Mouse (Mus musculus) cerebral cortex, adult 2 months (tissue): Measurements from ENCODE around the gene Pdf.

Source experiments
- WGBS: fragments of 180-500 bp; shearing (Covaris S2); methylation state at CpG from one replicate; pipeline ENCODE4 v1.1.7; 2018; 5-methylcytosine and 5-hydroxymethylcytosine counted together

Pdf gene

DNA sequence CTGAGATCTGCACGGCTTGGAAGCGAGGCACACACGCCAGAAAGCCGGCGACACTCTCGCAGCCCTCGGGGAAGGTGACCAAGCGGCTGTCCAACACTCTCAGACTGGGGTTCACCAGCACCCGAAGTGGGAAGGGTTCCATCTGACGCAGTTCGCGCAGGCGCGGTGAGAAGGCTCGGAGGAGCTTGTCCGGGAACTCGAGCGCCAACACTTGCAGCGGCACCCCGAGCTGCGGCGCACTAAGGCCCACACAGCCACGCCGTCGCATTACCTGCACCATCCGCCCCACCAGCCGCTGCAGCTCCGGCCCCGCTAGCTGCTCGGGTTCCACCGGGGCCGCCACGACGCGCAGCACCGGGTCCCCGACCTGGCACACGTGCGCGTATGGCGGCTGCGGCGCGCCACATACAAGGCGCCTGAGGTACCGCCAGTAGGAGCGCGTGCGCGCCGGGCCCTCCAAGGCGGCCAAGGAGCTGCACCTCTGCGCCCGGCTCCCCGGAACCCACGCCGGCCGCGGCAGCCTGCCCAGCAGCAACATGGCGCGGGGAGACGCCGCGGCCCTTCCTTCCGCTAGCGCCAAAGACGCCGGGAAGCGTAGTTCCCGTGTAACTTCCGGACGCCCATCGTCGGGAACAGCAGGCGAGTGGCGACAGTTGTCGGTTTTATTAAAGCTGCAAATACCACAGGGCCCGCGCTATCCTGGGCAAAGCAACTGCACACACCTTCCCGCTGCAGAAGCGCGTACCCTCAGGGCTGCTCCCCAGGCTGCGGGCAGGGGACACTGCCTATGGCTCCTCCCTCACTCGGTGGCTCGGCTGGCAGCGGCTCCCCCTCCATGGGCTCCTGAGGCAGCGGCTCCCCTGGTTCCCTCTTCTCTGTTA lies at the start of gene Pdf:
Pdf (minus strand) TSS at position 554 of the 881 bp plus-strand sequence.
- under 1% methylated on average over 87 of the region's 87 CpGs for WGBS

DNA sequence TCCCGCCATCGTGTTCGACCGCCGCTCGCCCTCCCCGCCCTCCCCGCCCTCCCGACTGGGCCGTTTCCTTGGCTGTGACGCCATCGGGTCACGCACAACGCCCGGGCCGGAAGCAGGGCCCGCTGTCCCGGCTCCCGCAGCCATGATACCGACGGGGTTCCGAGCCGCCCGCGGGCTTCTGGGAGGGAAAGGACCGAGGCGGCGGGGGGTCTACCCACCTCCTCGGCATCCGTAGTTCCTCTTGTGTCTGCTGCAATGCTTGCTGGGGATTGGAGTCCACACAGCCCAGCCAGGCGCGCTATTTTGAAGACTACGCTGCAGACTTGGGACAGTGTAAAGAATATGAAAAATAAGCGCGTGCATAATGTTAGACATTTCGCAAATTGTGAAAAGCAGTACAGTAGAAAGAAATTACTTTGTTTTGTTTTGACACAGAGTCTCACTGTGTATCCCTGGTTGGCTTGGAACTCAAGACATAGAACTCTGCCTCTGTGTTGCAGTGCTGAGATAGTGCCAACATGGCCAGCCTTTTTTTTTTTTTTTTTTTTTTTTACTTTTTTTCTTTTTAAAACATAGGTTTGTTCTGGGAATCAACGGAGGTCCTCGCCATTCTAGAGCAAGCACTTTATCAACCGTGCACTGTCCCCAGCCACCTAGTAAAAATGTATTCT lies 48.1 kb upstream of the Pdf start, which contains the start of gene Terf2:
Terf2 (minus strand) TSS at position 182 of the 671 bp plus-strand sequence.
- WGBS = 4% methylated on average over 39 of the region's 39 CpGs

DNA sequence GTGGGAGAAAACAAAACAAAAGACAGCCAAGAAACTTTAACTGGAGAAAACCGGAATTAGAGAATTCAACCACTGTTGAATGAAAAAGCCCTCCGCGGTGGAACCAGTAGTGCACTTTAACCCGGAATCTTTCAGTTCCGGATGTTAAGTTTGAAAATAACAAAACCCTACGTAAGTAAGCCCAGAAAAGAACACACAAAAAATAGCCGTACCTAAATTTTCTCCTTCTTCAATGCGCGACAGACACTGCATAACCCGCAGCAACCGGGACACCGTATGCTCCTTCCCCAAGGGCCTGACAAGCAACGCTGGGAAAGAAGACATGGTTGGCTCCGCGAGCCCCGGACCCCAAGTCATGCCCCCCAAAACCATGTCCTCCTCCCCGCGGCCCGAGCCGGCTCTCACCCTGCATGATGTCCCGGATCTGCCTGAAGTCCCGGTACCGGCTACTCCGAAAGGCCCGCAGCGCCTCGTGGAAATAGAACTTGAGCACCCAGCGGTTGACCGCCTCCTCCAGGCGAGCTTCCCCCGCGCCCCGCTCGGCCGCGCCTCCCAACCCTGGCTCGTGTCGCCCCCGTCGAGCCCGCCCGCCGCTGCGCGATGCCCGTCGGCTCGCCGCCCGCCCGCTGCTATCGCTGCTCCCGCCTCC lies 47.4 kb upstream of the Pdf start:
- WGBS = under 1% methylated on average over 50 of the region's 53 CpGs

DNA sequence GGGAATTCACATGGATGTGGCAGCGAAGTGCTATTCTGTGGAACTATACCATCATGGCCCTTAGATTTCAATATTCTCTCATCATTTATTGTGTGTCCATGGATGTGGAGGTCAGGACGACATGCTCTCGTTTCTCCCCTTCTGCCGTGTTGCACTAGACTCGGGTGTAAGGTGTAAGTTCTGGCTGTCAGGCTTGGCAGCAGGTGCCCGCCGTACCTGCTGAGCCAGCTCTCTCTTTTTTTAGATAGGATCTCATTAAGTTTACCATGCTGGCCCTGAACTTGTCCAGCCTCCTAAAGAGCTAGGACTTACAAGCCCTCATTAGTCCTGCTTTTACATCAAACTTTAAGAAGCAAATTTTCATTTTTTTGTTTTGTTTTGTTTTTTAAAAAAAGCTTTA lies 42.1 kb upstream of the Pdf start:
- 88% methylated on average over 7 of the region's 7 CpGs for WGBS

DNA sequence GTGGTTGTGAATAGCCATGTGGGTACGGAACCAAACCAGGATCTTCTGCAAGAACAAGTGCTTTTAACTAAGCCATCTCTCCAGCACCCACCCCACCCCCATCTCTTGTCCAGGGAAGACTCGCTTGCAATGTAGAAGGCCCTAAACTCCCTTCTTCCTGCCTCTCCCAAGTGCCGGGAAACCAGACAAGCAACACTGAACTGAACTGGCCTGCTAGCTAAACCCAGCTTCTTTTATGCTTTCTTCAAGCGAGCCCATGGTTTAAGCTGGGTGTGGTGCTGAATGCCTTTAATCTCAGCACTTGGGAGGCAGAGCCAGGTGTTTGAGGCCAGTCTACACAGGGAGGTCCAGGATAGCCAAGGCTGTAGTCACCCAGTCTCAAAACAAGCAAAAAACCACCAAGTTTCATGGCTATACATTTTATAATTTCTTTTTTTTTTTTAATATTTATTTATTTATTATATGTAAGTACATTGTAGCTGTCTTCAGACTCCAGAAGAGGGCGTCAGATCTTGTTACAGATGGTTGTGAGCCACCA lies 40.2 kb upstream of the Pdf start:
- 96% methylated on average over 5 of the region's 5 CpGs for whole genome bisulfite sequencing

DNA sequence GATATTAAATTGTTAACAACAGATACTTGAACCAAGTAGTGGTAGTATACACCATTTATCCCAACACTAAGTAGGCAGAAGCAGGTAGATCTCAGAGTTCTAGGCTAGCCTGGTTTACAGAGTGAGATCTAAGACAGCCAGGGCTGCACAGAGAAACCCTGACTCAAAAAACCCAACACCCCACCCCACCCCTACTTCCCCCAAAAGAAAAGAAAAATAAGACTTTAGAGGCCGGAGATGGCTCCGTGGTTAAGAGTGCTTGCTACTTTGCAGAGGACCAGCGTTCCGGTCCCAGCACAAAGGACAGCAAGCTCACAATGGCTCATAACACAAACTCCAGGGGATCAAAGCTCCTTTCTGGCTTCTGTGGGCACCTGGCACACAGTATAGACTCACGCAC lies 37.6 kb upstream of the Pdf start:
- 97% methylated on average over 5 of the region's 5 CpGs for WGBS

DNA sequence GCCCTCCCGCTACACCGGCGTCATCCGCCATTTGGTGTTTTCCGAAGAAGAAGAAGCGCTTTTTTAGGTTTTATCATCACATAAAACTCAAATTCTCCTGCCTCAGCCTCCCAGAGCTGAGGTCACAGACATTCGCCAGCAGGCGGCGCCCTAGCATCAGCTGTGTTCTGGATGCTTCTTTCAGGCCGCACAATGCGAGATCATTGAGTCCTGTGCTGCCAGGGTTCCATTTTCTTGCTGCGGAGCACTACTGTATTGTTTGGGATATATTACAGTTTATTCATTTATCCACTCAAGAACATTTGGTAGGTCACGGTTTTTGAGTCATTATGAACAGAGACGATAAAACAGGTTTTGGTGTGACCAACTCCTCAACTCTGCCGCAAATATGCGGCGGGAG lies 36.9 kb upstream of the Pdf start:
- 97% methylated on average over 17 of the region's 17 CpGs for WGBS

DNA sequence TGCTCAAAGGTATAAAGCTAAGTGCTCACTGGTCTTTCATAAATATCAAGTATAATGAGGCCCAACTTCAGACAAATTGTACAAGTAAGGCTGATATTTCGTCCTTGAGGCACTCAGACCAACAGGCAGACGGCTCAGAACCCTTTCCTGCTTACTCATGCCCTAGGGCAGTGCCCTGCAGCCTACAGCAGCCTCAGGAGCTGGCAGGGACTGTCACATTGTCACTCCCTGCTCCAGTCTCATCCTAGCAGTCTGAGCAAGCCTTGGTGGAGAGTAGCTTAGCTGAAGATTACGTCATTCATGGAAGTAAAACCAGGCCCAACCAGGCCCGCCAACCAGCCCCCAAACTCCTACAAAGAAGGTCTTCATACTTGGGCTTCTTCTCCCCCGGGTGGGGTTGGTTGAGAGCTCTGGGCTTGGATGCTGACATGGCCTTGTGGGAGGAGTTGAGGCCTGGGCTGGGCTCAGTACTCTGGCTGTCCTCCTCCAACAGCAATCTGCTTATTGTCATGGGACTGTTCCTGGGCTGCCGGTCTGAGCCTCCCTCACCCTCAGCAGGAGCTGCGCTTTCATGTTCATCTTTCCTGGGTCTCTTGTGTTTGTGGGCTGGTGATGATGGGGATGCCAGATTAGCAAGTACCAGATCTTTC lies 27.9 kb upstream of the Pdf start:
- WGBS = 85% methylated on average over 7 of the region's 7 CpGs

DNA sequence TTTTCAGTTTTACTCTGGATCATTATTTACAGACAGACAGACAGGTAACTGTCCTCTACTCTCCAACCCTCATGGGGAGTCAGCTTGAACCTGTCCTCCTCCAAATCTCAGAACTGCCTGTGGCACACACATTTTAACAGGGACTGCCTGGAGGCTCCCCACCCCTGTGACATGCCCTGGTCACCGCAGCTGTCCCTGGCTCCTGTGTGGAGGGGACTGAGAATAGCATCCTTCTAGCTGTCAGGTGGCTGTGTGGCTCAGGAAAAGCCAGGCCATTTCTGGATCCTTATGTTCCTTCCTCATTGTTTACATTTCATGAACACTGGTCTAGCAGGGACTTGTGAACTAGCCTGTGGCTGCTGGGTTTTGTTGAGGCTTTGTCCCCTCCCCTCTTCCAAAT lies 25.7 kb upstream of the Pdf start:
- 67% methylated on average over 1 of the region's 1 CpGs for WGBS

DNA sequence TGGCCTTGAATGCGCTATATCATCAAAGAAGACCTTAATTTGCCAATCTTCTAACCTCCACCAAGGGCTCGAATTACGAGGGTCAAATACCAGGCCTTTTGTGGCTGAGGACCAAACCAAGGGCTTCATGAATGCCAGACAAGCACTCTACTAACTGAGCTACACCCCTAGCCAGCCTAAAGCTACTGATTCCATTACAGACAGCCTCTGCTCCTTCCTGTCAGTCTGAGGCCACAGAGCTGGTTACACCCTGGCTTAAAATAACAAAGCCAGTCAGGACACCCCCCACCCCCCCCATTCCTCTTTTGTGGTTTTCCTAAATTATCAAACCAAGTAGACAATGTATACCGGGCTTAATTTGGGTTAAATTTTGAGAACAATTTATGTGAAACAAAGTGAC lies 25.3 kb upstream of the Pdf start:
- WGBS = 83% methylated on average over 4 of the region's 4 CpGs

DNA sequence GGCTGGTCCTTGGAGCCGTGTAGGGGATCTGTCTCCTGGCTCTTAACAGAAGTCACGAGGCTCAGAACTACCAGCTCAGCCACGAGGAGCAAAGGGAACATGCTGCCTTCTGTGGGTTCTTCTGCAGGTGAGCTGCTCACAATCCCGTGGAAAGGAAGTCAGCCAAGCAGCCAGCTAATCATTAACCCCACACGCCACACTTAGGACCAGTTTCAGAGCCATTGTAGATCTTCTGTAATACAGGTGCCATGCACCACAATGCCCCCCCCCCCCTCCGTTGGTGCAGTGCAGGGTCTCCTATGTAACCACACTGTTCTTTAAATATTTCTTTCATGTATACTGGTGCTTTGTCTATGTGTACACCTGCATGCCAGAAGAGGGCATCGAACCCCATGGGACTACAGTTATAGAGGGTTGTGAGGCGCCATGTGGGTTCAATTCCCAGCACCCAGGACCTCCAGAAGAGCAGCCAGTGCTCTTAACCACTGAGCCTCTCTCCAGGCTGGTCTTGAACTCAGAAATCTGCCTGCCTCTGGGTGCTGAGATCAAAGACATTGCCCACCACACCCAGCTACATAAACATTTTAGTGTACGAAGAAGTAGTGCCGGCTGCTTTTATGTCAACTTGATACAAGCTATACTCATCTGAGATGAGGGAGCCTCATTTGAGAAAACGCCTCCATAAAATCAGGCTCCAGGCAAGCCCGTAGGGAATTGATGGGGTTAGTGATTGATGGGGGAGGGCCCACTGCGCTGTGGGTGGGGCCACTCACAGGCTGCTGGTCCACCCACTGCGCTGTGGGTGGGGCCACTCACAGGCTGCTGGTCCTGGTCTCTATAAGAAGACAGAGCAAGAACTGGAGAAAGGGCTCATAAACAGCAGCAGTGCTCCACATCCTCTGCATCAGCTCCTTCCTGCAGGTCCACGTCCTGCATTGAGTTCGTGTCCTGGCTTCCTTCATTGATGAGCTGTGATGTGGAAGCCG lies 17.4 kb upstream of the Pdf start, which contains the start of gene Tmed6:
Tmed6 (minus strand) TSS at position 134 of the 986 bp plus-strand sequence.
- WGBS = 64% methylated on average over 17 of the region's 17 CpGs

DNA sequence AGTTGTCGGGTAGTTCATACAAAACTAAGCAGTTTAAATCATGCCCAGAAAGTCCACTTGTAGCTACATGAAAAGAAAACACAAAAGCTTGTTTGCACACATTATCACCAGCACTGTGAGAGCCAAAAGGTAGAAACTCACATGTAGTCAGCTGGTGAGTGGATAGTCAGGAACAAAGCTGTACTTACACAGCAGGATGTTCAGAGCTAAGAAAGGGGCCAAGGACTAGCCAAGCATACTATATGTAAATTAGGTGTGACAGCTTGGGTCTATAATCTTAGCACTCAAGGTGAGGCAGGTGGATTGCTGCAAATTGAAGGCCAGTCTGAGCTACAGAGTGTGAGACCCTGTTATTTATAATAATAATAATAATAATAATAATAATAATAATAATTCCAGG lies 14.2 kb upstream of the Pdf start:
- 78% methylated on average over 1 of the region's 1 CpGs for WGBS

DNA sequence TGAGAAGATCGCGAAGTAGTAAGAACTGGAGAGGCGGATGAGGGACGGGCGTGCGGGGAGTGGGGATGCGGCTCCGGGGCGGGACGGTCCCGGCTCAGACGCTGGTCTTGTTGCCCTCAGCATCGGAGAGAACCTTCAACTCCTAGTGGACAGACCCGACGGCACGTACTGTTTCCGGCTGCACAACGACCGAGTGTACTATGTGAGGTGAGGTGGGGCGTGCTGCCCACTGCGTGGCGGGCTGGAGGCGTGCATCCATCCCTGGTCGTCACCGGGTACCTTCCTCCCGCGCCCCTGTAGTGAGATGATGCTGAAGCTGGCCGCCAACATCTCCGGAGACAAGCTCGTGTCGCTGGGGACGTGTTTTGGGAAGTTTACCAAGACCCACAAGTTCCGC lies 8.6 kb upstream of the Pdf start:
- under 1% methylated on average over 33 of the region's 33 CpGs for WGBS

DNA sequence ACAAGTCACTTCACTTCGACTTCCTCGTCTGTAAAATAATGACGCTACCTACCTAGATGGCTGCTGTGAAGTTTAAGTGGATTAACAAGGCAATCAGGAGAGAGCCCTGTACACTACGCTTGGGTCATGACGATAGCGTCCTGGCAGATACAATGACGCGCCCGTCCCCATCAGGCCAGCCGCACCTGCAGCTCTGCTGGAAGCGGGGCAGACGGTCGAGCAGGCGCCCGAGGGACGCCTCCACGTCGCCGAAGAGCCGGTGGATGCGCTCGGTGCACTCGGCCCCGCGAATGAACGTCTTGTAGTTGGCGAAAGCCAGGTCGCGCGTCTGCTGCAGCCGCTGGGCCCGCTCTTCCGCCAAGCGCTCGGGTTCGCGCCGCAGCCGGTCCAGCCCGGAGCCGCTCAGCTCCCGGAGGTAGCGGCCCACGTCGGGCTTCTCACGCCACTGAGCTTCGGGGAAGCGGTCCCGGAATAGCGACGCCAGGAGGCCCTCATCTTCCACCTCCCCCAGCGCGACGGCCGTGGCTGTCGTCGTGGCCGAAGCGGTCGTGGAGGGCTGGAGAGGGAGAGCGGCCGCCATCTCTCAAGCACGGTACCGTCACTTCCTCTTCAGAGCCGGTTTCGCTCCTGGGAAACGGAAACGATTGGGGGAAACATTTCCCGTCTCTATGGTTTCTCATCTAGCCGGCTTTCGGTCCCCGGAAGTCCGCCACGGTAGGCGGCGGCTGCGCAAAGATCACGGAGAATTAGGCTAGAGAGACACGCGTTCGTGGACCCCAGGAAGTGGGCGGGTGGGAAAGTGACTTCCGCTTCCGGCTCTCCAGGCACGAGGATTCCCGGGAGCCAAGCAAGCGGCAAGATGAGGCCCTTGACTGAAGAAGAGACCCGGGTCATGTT lies 7.9 kb upstream of the Pdf start, which contains the start of the genes Cog8 and Nip7:
Cog8 (minus strand) TSS at position 614 of the 897 bp plus-strand sequence.
Nip7 (plus strand) TSS at position 802 of the 897 bp plus-strand sequence.
- under 1% methylated on average over 88 of the region's 88 CpGs for WGBS

DNA sequence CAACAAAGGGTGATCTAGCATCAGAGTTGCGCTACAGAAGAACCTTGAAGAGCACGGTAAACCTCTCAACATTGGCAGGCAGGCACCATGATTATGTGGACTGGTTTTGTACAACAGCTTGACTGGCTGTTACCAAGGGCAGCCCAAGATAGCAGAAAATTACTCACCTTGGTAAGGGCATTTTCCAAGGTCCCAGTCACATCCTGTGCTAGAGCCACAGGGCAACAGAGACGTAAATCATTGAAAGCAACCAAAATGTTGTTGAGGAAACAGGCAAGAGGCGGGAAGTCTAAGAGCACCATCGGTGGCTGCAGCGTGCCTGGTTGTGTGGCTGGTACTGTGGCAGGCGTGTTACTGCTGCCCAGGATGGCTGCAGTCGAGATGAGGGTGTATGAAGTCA lies 3.6 kb upstream of the Pdf start:
- 96% methylated on average over 8 of the region's 8 CpGs for WGBS

DNA sequence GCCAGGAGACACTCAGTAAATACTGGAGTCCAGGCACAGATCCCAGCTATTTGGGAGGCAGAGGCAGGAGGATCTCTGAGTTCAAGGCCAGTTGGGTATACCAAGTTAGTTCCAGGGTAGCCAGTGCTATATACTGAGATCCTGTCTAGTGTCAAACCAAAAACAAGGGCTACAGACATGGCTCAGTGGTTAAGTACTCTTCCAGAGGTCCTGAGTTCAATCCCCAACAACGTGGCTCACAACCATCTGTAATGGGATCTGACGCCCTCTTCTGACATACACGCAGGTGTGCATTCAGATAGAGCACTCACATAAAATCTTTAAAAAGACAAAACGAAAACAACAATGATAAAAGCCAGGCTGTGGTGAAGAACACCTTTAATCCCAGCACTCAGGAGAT lies 1.1 kb upstream of the Pdf start:
- 93% methylated on average over 4 of the region's 4 CpGs for WGBS

DNA sequence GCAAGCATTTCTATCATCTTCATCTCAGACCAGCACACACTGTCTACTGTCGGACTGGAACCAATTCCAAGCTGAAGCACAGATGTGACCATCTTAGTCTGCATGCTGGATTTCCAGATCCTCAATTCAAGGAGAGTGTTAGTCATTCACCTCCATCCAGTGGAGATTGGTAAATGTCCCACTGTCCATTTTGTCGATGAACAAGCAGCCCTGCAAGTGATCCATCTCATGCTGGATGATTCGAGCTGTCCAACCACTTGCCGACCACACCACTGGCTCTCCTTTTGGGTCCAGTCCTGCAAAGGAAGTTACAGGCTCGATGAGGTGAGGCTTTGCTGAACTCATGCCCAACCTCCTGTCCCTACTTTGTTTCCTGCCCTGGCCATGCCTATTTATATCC lies 1.4 kb downstream of the Pdf start:
- 76% methylated on average over 5 of the region's 5 CpGs for WGBS

DNA sequence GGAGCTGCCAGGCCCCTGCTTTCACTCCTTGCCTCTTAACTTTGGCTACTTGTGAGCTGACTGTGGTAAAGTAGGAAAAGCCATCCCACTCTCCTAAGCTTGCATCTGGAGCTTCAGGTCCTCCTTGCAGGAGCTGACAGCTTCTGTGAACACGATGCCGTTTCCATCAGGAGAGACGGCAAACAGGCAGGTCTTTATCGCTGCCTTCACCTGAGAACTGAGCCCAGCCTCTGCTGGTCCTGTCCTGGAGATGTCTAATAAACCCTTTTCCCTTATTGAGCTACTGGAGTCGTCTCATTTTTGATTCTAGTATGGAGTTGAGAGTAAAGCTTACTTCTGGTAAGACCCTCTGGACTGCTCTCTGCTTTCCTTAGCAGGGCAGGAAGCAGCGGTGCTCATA lies 2.9 kb downstream of the Pdf start:
- 75% methylated on average over 6 of the region's 6 CpGs for WGBS

DNA sequence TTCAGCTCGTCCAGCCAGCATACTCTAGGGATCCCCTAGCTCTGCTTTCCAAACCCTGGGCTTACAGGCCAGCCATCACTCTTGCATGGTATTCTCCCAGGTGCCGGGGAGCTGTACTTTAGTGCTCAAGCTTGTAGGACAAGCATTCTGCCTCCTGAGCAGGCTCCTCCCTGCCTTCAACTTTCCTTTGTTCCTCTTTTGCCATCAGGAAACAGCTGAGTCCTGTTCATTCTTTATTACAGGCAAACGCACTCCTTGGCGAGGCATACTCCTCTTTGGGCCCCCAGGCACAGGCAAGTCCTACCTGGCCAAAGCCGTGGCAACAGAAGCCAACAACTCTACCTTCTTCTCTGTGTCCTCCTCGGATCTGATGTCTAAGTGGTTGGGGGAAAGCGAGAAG lies 7.8 kb downstream of the Pdf start:
- WGBS = 79% methylated on average over 7 of the region's 7 CpGs
